Mouse (Mus musculus) midbrain, embryonic 15.5 days (tissue): ENCODE measurements around the gene Pms2. TPM values are rescaled to one million over a fixed set of nuclear protein-coding genes. Genes with fewer than 3 reads are reported as not detected.

Experiments used
- ATAC-seq: fragments of 200-750 bp; cut with Nextera tagmentation; replicated peaks from 2 replicates; pipeline ENCODE4 v1.8.0; 2017; ENCODE audit warnings: moderate TSS enrichment
- H3K27ac ChIP-seq: fragments of 300-500 bp; sonication (generic); 2 replicates; pipeline ENCODE4 v1.5.1; 2015; ENCODE audit warnings: mild to moderate bottlenecking, inconsistent platforms
- H3K27me3 ChIP-seq: fragments of 300-500 bp; sonication (generic); replicated peaks from 2 replicates; pipeline ENCODE4 v1.6.1; 2015; ENCODE audit warnings: inconsistent platforms
- H3K36me3 ChIP-seq: fragments of 300-500 bp; sonication (generic); replicated peaks from 2 replicates; pipeline ENCODE4 v1.6.1; 2015; ENCODE audit warnings: inconsistent platforms
- H3K4me1 ChIP-seq: fragments of 300-500 bp; sonication (generic); 2 replicates; pipeline ENCODE4 v1.6.1; 2015; ENCODE audit warnings: inconsistent platforms
- H3K4me2 ChIP-seq: fragments of 300-500 bp; sonication (generic); 2 replicates; pipeline ENCODE4 v1.6.1; 2015; ENCODE audit warnings: inconsistent platforms, mild to moderate bottlenecking, moderate library complexity
- H3K4me3 ChIP-seq: fragments of 300-500 bp; sonication (generic); 2 replicates; pipeline ENCODE4 v1.5.1; 2015; ENCODE audit warnings: mild to moderate bottlenecking, inconsistent platforms
- H3K9ac ChIP-seq: fragments of 300-500 bp; sonication (generic); 2 replicates; pipeline ENCODE4 v1.6.1; 2015; ENCODE audit warnings: mild to moderate bottlenecking, inconsistent platforms
- H3K9me3 ChIP-seq: fragments of 300-500 bp; sonication (generic); 2 replicates; pipeline ENCODE4 v1.6.1; 2016; ENCODE audit warnings: inconsistent platforms
- WGBS: fragments of 180-500 bp; shearing (Covaris S2); methylation state at CpG from one replicate; pipeline ENCODE4 v1.1.7; 2015; ENCODE audit warnings: mixed read lengths; 5-methylcytosine and 5-hydroxymethylcytosine counted together
- polyA plus RNA-seq: library from polyadenylated mRNA; unstranded; fragments of >200 nt; fragmentation: Nextera tagmentation; extraction: Ambion mirVana; gene quantifications from 2 replicates; pipeline ENCODE4 v1.2.1, GENCODE M21; 2015

Gene Pms2
- polyA plus RNA-seq = 27.4 and 27.6 TPM in 2 replicates

GRCm38 (mm10) chr5:143909417-143910400 lies at the start of gene Pms2, which contains the start of gene Aimp2:
Gene Pms2, plus strand, starts transcription at chr5:143909964.
Gene Aimp2, minus strand, starts transcription at chr5:143909847.
- Histone ChIP-seq H3K9me3 (no peaks in the 10 kb centered on the region), H3K27me3 (no peaks in the 10 kb centered on the region), H3K4me1 (peaks cover 28% of the 10 kb centered on the region), H3K9ac (peak within 1 kb of the TSS; percentile 70), H3K36me3 (peaks cover 12% of the 10 kb centered on the region; the same call in 1 of the 2 replicates), H3K27ac (peak within 1 kb of the TSS; percentile 87), H3K4me2 (peak within 1 kb of the TSS; percentile 76), H3K4me3 (peak within 1 kb of the TSS; percentile 75)
- under 1% methylated on average over 70 of the region's 70 CpGs for WGBS
- peak; percentile 100 for ATAC-seq

GRCm38 (mm10) chr5:143871547-143872169 lies 38.1 kb upstream of the Pms2 start:
- no peak overlapping the region for H3K27ac ChIP-seq
- no peaks in the 10 kb centered on the region for H3K4me1 ChIP-seq
- H3K36me3 ChIP-seq = peaks cover 29% of the 10 kb centered on the region; the same call in 1 of the 2 replicates
- no peak overlapping the region for H3K4me2 ChIP-seq
- 95% methylated on average over 11 of the region's 11 CpGs for WGBS
- no peak overlapping the region for H3K4me3 ChIP-seq
- no peak for ATAC-seq
- H3K9me3 ChIP-seq = no peaks in the 10 kb centered on the region
- H3K27me3 ChIP-seq = no peaks in the 10 kb centered on the region
- no peak overlapping the region for H3K9ac ChIP-seq

- H3K27ac ChIP-seq = no peak overlapping the region
- 78% methylated on average over 4 of the region's 4 CpGs for WGBS
- H3K27me3 ChIP-seq = no peaks in the 10 kb centered on the region
- no peaks in the 10 kb centered on the region for H3K9me3 ChIP-seq
- H3K36me3 ChIP-seq = peaks cover 50% of the 10 kb centered on the region
- no peak overlapping the region for H3K4me3 ChIP-seq
- no peak overlapping the region for H3K4me2 ChIP-seq
- ATAC-seq = no peak
- no peaks in the 10 kb centered on the region for H3K4me1 ChIP-seq
- H3K9ac ChIP-seq = no peak overlapping the region
These were observed 35.2 kb upstream of the Pms2 start for GRCm38 (mm10) chr5:143874571-143874970.

- Histone ChIP-seq H3K4me2 (no peak overlapping the region), H3K9ac (no peak overlapping the region)
- 99% methylated on average over 3 of the region's 3 CpGs for WGBS
These were observed 24.5 kb upstream of the Pms2 start for GRCm38 (mm10) chr5:143885274-143885673.

GRCm38 (mm10) chr5:143890741-143891140 lies 19.0 kb upstream of the Pms2 start:
- Histone ChIP-seq H3K4me1 (no peaks in the 10 kb centered on the region), H3K4me3 (no peak overlapping the region), H3K27ac (no peak overlapping the region), H3K9me3 (no peaks in the 10 kb centered on the region), H3K9ac (no peak overlapping the region), H3K36me3 (peaks cover 64% of the 10 kb centered on the region), H3K27me3 (no peaks in the 10 kb centered on the region), H3K4me2 (no peak overlapping the region)
- WGBS = 93% methylated on average over 6 of the region's 6 CpGs
- ATAC-seq = no peak

More at GRCm38 (mm10) chr5:143885274-143885673, 24.5 kb upstream of the Pms2 start:
- Histone ChIP-seq H3K27me3 (no peaks in the 10 kb centered on the region), H3K36me3 (peaks cover 80% of the 10 kb centered on the region), H3K4me3 (no peak overlapping the region), H3K9me3 (no peaks in the 10 kb centered on the region), H3K27ac (no peak overlapping the region), H3K4me1 (no peaks in the 10 kb centered on the region)
- ATAC-seq = no peak

- Histone ChIP-seq H3K27me3 (no peaks in the 10 kb centered on the region), H3K27ac (no peak overlapping the region), H3K9me3 (no peaks in the 10 kb centered on the region), H3K9ac (no peak overlapping the region), H3K4me1 (no peaks in the 10 kb centered on the region), H3K36me3 (peaks cover 58% of the 10 kb centered on the region), H3K4me3 (no peak overlapping the region), H3K4me2 (no peak overlapping the region)
- ATAC-seq = no peak
- WGBS = 73% methylated on average over 9 of the region's 9 CpGs
These were observed 17.4 kb upstream of the Pms2 start for GRCm38 (mm10) chr5:143892255-143892886.

GRCm38 (mm10) chr5:143893396-143893795 lies 16.4 kb upstream of the Pms2 start:
- Histone ChIP-seq H3K4me1 (no peaks in the 10 kb centered on the region), H3K9me3 (no peaks in the 10 kb centered on the region), H3K27ac (no peak overlapping the region), H3K27me3 (no peaks in the 10 kb centered on the region), H3K4me3 (no peak overlapping the region), H3K36me3 (peaks cover 59% of the 10 kb centered on the region), H3K9ac (no peak overlapping the region), H3K4me2 (no peak overlapping the region)
- 82% methylated on average over 5 of the region's 5 CpGs for WGBS
- no peak for ATAC-seq

- Histone ChIP-seq H3K27ac (no peak within 1 kb of the TSS), H3K4me1 (no peaks in the 10 kb centered on the region), H3K4me3 (no peak within 1 kb of the TSS), H3K9ac (no peak within 1 kb of the TSS), H3K27me3 (no peaks in the 10 kb centered on the region), H3K4me2 (no peak within 1 kb of the TSS), H3K9me3 (no peaks in the 10 kb centered on the region), H3K36me3 (peaks cover 67% of the 10 kb centered on the region)
- WGBS = 85% methylated on average over 14 of the region's 14 CpGs
- no peak for ATAC-seq
These were observed 12.0 kb upstream of the Pms2 start, which contains the start of gene Ankrd61 for GRCm38 (mm10) chr5:143897635-143898330. Gene Ankrd61, minus strand, starts transcription at chr5:143897685.

GRCm38 (mm10) chr5:143902111-143902510 lies 7.7 kb upstream of the Pms2 start:
- H3K4me3 ChIP-seq = no peak overlapping the region
- H3K36me3 ChIP-seq = peaks cover 80% of the 10 kb centered on the region
- WGBS = 83% methylated on average over 3 of the region's 3 CpGs
- ATAC-seq = no peak
- H3K9me3 ChIP-seq = no peaks in the 10 kb centered on the region
- no peak overlapping the region for H3K27ac ChIP-seq
- no peak overlapping the region for H3K9ac ChIP-seq
- H3K27me3 ChIP-seq = no peaks in the 10 kb centered on the region
- no peak overlapping the region for H3K4me2 ChIP-seq
- H3K4me1 ChIP-seq = no peaks in the 10 kb centered on the region

GRCm38 (mm10) chr5:143903813-143904212 lies 6.0 kb upstream of the Pms2 start:
- Histone ChIP-seq H3K36me3 (peaks cover 64% of the 10 kb centered on the region), H3K9ac (no peak overlapping the region), H3K4me1 (peaks cover 16% of the 10 kb centered on the region), H3K9me3 (no peaks in the 10 kb centered on the region), H3K27me3 (no peaks in the 10 kb centered on the region), H3K27ac (no peak overlapping the region), H3K4me2 (no peak overlapping the region), H3K4me3 (no peak overlapping the region)
- ATAC-seq = no peak
- 92% methylated on average over 4 of the region's 4 CpGs for WGBS

GRCm38 (mm10) chr5:143906429-143906828 lies 3.3 kb upstream of the Pms2 start:
- Histone ChIP-seq H3K27ac (no peak overlapping the region), H3K9me3 (no peaks in the 10 kb centered on the region), H3K4me3 (no peak overlapping the region), H3K4me2 (no peak overlapping the region), H3K36me3 (peaks cover 41% of the 10 kb centered on the region), H3K27me3 (no peaks in the 10 kb centered on the region), H3K4me1 (peaks cover 28% of the 10 kb centered on the region), H3K9ac (no peak overlapping the region)
- 88% methylated on average over 8 of the region's 8 CpGs for WGBS
- no peak for ATAC-seq
